Mouse (Mus musculus) heart, adult 8-10 months (tissue): Measurements from ENCODE around the gene Prps1l3. TPM values are rescaled to one million over a fixed set of nuclear protein-coding genes. Genes with fewer than 3 reads are reported as not detected.
A peak's percentile ranks its signal among the peaks of the same experiment; 100 is the strongest.

Experiments used
- DNase-seq: peaks from one replicate; pipeline ENCODE4 v3.0.0; 2022; ENCODE audit warnings: low spot score
- total RNA-seq, 4 experiments: library from RNA; stranded (reverse); gene quantifications; 2 replicates each; pipeline ENCODE4 v1.2.4; 2022

Gene Prps1l3
- total RNA-seq, 4 experiments from 2014 or later: 16.0 to 19.4 (median 18.2) TPM

DNA sequence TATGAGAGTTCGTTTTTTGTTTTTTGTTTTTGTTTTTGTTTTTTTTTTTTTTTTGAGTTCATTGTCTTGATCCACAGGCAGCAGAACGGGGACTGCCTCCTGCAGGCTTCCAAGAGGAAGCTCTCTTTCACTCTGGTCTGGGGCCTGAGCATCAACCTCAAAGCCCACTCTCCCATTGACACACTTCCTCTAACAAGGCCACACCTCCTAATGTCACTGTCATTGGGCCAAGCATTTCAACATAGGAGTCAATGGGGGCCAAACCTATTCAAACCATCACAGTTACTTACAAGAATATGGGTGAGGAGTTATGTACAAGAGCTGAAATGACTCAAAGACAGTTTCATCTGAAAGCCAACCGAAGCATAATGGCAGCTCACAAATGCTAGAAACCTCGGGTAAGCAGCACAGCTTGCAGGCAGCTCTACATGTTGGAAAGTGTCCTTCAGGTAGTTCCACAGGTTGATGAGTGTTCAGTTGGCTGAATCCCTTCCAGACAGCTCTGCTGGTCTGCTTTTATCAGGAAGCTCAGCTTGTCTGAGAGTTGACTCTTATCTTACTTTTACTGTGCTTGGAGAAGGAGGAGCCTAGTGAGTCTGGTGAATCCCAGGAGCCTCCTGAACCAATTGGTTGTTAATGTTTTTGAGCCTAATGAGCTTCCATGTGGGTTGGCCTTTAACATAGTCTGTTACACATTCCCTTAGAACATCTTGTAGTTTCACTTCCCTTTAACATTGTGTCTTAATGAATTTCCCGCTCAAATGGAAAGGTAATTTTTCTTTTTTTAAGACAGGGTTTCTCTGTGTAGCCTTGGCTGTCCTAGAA lies 13.7 kb downstream of the Prps1l3 start:
- DNase-seq: no peak

DNA sequence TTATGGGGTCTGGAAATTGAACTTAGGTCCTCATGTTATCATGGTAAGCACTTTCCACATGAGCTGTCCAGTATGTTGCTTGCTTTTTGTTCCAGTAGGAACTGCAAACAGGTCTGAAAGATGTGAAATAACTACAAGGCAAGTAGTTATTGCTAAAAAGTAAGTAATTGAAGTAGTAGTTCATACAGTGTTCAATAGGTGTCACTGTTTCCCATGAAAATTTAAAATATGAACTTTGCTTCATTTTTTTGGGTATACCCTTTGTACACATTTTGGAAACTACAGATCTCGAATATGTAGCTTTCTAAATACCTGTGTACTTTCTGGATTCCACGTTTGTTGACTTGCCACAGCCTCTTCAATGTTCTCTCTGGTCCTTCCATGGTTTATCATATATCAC lies 28.4 kb downstream of the Prps1l3 start:
- no peak for DNase-seq

DNA sequence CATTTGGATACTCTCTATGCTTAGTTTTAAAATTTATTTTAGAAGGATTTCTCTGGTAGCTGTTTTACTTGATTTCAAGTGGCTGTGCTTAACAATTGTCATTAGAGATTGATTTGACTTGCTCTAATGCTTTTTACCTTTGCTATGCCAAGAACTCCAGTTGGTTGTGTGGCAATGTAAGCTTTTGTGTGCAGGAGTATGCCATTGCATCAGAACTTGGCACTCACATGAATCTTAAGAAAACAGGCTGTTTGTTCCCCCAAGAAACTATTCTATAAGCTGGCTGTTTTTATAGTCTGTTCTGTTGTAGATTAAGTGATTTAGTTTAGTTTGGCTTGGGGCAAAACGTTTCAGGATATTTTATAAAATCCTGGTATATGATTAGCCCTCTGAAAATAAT lies 45.2 kb downstream of the Prps1l3 start:
- DNase-seq: no peak

DNA sequence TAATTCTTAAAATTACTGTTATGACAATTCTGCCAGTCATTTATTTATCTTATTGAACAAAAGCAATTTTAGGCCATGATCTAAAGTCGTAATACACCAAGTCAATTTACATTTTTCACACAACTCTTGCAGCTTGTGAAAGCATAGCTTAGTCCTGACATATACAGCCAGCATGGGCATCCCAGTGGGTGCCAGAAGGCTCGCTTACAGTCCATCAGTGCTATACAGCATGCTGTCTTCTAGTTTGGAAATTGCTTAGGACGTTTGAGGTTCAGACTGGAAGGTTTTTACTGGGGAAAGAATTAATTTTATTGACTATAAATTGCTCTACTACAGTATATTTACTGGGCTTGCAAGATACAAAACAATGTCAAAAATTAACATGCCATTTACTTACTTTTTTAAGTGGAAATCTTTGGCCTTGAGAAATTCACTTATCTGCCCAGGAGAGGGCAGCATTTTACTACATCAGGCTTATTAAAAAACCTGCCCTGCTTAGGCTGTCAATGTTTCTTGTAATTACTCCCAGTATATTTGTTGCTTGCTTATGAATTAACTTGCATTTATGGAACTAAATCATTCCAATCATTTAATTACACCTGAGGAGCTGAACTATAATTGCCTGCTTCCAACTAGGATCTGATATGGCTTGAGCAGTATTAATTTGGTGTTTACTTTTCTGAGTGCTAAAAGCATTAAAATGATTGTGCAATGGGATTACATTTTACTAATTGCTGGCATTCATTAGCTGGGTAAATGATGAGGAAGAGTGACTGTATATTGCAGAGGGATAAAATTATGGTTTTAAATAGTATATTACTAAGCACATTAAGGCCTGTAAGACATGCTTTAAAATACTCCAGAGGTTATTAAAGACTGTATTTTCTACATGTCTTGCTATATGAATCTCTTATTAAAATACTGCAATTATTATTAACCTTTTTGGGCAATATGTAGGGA lies 51.2 kb downstream of the Prps1l3 start:
- DNase-seq: peak; percentile 3

- DNase-seq: no peak
Measured at GRCm38 (mm10) chr12:57285303-57286059, 55.3 kb downstream of the Prps1l3 start.

Other genes starting within 250 kb of the Prps1l3 start
- under 1 TPM; 0.20 to 0.72 (median 0.58) TPM for gene Slc25a21, start 32.9 kb upstream of the Prps1l3 start, total RNA-seq
- gene Mipol1, start within 50 bp of the Prps1l3 start, total RNA-seq: 1 to 10 TPM; 2.9 to 6.3 (median 4.0) TPM